Mouse (Mus musculus) CD8-positive naive resting alpha-beta T cell, adult 57 days (primary cell): ENCODE results near the gene Epn2. TPM values are rescaled to one million over a fixed set of nuclear protein-coding genes. Genes with fewer than 3 reads are reported as not detected.

ENCODE experiments used
- total RNA-seq: library from RNA; stranded (reverse); gene quantifications from one replicate; pipeline ENCODE4 v1.2.4, GENCODE M21; 2023

The Epn2 gene
- total RNA-seq: 2.7 TPM

DNA sequence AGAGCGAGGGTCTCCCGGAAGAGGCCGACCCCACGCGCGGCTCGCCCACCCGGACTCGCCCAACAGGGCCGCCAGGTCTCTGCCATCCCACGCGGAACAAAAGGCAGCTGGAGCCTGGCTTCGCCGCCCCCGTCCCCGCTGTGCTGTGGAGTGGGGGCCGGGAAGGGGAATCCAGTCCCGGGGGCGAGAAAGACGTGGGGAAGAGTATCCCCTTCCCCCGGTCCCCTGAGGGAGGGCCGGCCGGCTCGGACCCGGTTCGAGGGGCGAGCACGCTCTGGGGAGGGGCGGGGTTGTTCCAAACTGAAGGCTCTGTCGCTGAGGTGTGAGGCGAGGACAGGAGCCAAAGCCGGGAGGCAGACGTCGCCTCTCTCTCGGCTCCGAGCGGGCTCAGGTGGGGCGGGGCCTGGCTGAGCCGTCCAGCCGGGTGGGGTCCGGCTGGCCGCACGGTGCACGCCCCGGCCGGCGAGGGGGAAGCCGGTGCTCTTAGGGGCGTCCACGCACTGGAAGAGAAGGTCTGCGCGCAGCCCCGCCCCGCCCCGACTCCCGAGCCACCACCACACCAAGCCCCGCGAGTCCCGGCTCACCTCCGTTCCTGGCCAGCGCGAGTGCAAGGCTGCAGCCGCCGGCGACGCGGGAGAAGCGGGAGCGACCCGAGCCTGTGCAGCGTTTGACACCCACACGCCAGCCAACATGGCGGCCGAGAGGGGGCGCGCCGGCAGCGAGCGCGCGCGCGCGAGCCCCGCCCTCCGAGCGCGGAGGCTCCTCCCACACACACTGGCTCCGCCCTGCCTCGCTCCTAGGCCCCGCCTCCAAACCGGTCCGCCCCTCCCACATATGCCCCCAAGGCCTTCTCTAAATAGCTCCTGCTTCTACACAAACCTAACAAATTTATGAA lies at the start of gene Epn2:
Epn2 (minus strand) TSS at position 705 of the 895 bp plus-strand sequence.

DNA sequence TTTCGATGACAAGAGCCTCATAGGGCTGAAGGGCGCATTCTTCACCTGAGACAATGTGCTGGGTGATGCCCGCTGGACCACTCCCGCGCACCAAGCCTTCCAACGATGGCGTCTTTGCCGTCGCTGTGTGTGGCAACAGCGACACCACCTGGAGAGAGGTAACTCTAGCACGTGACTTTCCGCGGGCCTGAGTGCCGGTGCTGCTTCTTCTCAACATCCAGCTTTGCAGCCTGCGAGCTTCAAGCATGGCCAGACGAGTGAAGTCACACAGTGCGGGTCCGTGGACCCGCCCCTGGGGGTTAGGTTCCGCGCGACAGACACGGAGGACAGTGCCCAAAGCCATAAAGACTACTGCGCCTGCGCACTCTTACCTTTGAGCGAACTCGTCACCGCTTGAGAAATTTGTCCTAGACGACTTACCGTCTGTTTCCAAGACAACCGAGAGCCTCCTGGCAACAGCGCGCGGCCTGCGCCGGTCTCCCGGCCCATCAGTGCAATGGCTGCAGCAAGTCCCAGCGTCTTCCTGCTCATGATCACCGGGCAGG lies 74.7 kb downstream of the Epn2 start, which contains the start of gene B9d1:
B9d1 (plus strand) TSS at position 432 of the 545 bp plus-strand sequence.

DNA sequence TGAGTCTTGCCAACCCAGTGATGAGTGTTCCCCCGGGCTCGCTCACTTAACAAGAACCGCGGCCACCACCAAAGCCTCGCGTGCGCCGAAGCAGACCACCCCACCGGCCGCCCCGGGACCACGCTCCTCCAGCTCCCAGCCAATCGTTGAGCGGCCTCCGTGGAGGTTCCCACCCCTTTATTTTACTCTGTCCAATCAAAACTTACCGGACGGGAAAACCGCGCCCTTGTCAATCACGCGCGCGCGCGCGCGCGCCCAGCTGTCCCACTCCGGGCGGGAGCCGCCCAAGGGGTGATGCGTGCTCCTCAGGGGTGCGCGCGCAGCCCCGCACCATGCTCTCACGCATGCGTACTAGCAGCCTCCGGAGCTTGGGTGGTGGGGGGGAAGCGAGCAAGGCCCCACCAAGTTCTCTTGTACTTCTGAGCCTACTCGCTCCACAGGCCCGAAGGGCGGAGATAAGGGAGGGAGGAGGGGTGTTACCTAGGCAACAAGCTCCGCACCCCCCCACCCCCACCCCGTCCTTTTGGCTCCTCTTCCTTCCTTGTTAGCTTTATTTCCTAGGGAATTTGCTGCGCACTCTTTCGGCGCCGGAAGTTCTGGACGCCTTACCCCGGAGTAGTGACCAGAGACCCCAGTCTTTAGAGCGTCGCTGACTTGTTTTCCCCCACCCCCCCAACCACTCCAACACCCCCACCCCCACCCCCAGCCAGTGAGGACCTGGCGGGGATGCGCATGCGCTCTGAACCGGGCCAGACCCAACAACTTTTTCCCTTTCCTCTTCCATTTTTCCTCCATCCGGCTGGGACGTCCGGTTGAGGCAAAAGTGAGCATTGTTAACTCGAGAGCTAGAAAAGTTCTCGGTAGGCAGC lies 85.1 kb downstream of the Epn2 start, which contains the start of gene Mapk7:
Mapk7 (minus strand) TSS at position 278 of the 869 bp plus-strand sequence.

DNA sequence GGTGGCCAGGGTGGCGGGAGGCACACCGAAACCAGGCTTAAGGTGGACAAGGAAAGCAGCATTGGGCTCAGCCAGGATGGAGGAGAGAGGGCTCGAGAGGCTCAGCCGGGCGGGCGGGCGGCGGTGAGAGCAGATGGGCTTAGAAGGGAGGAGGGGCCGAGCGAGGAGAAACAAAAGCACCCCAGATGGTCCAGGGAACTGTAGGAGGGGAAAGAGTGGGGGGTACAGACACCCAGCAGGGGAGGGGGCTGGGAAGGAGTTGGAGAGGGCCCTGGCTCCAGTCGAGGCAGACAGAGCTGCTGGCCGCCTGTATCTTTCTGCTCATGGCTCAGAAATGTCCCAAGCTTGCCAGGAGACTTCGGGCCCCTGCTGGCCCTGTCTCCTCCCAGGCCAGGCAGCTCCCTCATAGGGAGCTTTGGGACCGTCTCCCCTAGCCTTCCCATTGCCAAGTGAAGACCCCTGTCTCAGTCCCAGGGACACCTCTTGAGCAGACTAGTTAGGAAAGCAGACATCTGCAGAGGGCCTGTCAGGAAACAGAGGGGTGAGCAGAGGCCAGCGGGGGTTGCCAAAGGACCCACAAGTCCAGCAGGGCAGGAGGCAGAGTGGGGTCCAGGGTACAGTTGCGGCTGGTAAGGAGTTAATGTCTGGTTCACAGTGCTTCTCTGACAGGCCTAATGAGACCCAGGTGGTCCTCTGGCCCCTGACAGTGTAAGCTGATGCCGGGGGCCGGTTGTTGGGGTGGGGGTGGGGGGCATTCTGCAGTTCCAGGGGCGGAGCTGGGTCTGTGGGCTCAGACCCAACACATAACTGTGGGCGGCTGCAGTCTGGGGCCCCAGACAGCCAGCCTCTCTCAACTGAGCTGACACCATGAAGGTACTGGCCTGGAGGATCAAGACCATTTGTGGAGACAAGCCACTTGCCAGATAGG lies 94.6 kb downstream of the Epn2 start, which contains the start of gene Mfap4:
Mfap4 (plus strand) TSS at position 819 of the 928 bp plus-strand sequence.

Other genes with a start within 250 kb of the Epn2 start
- not detected for gene Slc47a2, start 236.8 kb downstream of the Epn2 start, total RNA-seq
- not detected for gene Slc47a1, start 201.3 kb downstream of the Epn2 start, total RNA-seq
- gene Rnf112, start 125.6 kb downstream of the Epn2 start, total RNA-seq: not detected
- gene Mfap4, start 94.3 kb downstream of the Epn2 start, total RNA-seq: not detected
- gene Mapk7, start 85.3 kb downstream of the Epn2 start, total RNA-seq: 21.8 TPM
- not detected for gene B9d1, start 74.5 kb downstream of the Epn2 start, total RNA-seq
- 167 TPM for gene Grap, start 73.6 kb upstream of the Epn2 start, total RNA-seq
- 0.77 TPM for gene Fam83g, start 104.4 kb upstream of the Epn2 start, total RNA-seq
- not detected for gene Slc5a10, start 141.1 kb upstream of the Epn2 start, total RNA-seq
- gene Prpsap2, start 182.4 kb upstream of the Epn2 start, total RNA-seq: 43.6 TPM